Mouse (Mus musculus): ENCODE data around the gene Npm1. TPM values are rescaled to one million over a fixed set of nuclear protein-coding genes. Genes with fewer than 3 reads are reported as not detected.

Npm1 gene
- total and polyA plus RNA-seq, 3 experiments, result 458 to 3,846 (median 2,862) TPM

GRCm38 (mm10) chr11:33198351-33199116 is 35.5 kb upstream of the Npm1 start:
- no peak overlapping the region for H3K4me3 ChIP-seq (ENCODE audit: low read depth, low read length)
- no peaks in the 10 kb centered on the region for H3K36me3 ChIP-seq (replicated peaks)
- no peak for ATAC-seq (ENCODE audit: extremely low read depth, insufficient number of reproducible peaks, low FRiP score, poor library complexity, severe bottlenecking)
- TF ChIP-seq GATA2 (IDR thresholded peaks at IDR 0.05; ENCODE audit: borderline replicate concordance, low read depth, low read length), result no peak
- TF ChIP-seq CTCF (IDR thresholded peaks at IDR 0.05; ENCODE audit: low read depth, low read length), result no peak
- no peak for TF ChIP-seq TAL1 (conservative IDR thresholded peaks at IDR 0.05; ENCODE audit: low read depth, low read length)
- no peak for TF ChIP-seq GATA1 (IDR thresholded peaks at IDR 0.05; ENCODE audit: borderline replicate concordance, low read length)
- no peak for TF ChIP-seq POLR2AphosphoS5 (IDR thresholded peaks at IDR 0.05; ENCODE audit: insufficient replicate concordance, low read depth, low read length)
- H3K27me3 ChIP-seq (ENCODE audit: insufficient read depth, low read length), result peaks cover 9% of the 10 kb centered on the region
- H3K4me1 ChIP-seq (ENCODE audit: insufficient read depth, low read depth, low read length), result no peaks in the 10 kb centered on the region
- DNase-seq (ENCODE audit: low spot score), result no peak
- H3K9me3 ChIP-seq (replicated peaks), result peaks cover 41% of the 10 kb centered on the region

GRCm38 (mm10) chr11:33197673-33198072 is 34.7 kb upstream of the Npm1 start:
- Histone ChIP-seq H3K27me3 (ENCODE audit: insufficient read depth, low read length) (peaks cover 13% of the 10 kb centered on the region), H3K4me3 (ENCODE audit: low read depth, low read length) (no peak overlapping the region), H3K36me3 (replicated peaks) (no peaks in the 10 kb centered on the region), H3K9me3 (replicated peaks) (peaks cover 33% of the 10 kb centered on the region), H3K4me1 (ENCODE audit: insufficient read depth, low read depth, low read length) (no peaks in the 10 kb centered on the region)
- TF ChIP-seq TAL1 (conservative IDR thresholded peaks at IDR 0.05; ENCODE audit: low read depth, low read length), result no peak
- TF ChIP-seq GATA2 (IDR thresholded peaks at IDR 0.05; ENCODE audit: borderline replicate concordance, low read depth, low read length), result no peak
- no peak for TF ChIP-seq GATA1 (IDR thresholded peaks at IDR 0.05; ENCODE audit: borderline replicate concordance, low read length)
- TF ChIP-seq CTCF (IDR thresholded peaks at IDR 0.05; ENCODE audit: low read depth, low read length), result no peak
- no peak for TF ChIP-seq POLR2AphosphoS5 (IDR thresholded peaks at IDR 0.05; ENCODE audit: insufficient replicate concordance, low read depth, low read length)
- ATAC-seq (ENCODE audit: extremely low read depth, insufficient number of reproducible peaks, low FRiP score, poor library complexity, severe bottlenecking), result no peak
- DNase-seq (ENCODE audit: low spot score), result no peak

GRCm38 (mm10) chr11:33197133-33197514 is 34.1 kb upstream of the Npm1 start:
- H3K4me1 ChIP-seq (ENCODE audit: insufficient read depth, low read depth, low read length), result no peaks in the 10 kb centered on the region
- H3K9me3 ChIP-seq (replicated peaks), result peaks cover 27% of the 10 kb centered on the region
- ATAC-seq (ENCODE audit: extremely low read depth, insufficient number of reproducible peaks, low FRiP score, poor library complexity, severe bottlenecking), result no peak
- H3K4me3 ChIP-seq (ENCODE audit: low read depth, low read length), result no peak overlapping the region
- peaks cover 13% of the 10 kb centered on the region for H3K27me3 ChIP-seq (ENCODE audit: insufficient read depth, low read length)
- TF ChIP-seq GATA1 (IDR thresholded peaks at IDR 0.05; ENCODE audit: borderline replicate concordance, low read length) (no peak), POLR2AphosphoS5 (IDR thresholded peaks at IDR 0.05; ENCODE audit: insufficient replicate concordance, low read depth, low read length) (no peak), GATA2 (IDR thresholded peaks at IDR 0.05; ENCODE audit: borderline replicate concordance, low read depth, low read length) (no peak), TAL1 (conservative IDR thresholded peaks at IDR 0.05; ENCODE audit: low read depth, low read length) (no peak), CTCF (IDR thresholded peaks at IDR 0.05; ENCODE audit: low read depth, low read length) (no peak)
- H3K36me3 ChIP-seq (replicated peaks), result no peaks in the 10 kb centered on the region
- DNase-seq (ENCODE audit: low spot score), result no peak

GRCm38 (mm10) chr11:33196447-33197132 is 33.6 kb upstream of the Npm1 start:
- no peaks in the 10 kb centered on the region for H3K36me3 ChIP-seq (replicated peaks)
- H3K27me3 ChIP-seq (ENCODE audit: insufficient read depth, low read length), result peaks cover 13% of the 10 kb centered on the region
- TF ChIP-seq TAL1 (conservative IDR thresholded peaks at IDR 0.05; ENCODE audit: low read depth, low read length) (no peak), POLR2AphosphoS5 (IDR thresholded peaks at IDR 0.05; ENCODE audit: insufficient replicate concordance, low read depth, low read length) (no peak), CTCF (IDR thresholded peaks at IDR 0.05; ENCODE audit: low read depth, low read length) (no peak), GATA1 (IDR thresholded peaks at IDR 0.05; ENCODE audit: borderline replicate concordance, low read length) (no peak), GATA2 (IDR thresholded peaks at IDR 0.05; ENCODE audit: borderline replicate concordance, low read depth, low read length) (no peak)

GRCm38 (mm10) chr11:33195531-33196446 is 32.8 kb upstream of the Npm1 start:
- no peak for ATAC-seq (ENCODE audit: extremely low read depth, insufficient number of reproducible peaks, low FRiP score, poor library complexity, severe bottlenecking)
- H3K27me3 ChIP-seq (ENCODE audit: insufficient read depth, low read length), result peaks cover 10% of the 10 kb centered on the region
- no peak overlapping the region for H3K4me3 ChIP-seq (ENCODE audit: low read depth, low read length)
- no peak for TF ChIP-seq TAL1 (conservative IDR thresholded peaks at IDR 0.05; ENCODE audit: low read depth, low read length)
- TF ChIP-seq GATA1 (IDR thresholded peaks at IDR 0.05; ENCODE audit: borderline replicate concordance, low read length), result no peak
- no peak for TF ChIP-seq GATA2 (IDR thresholded peaks at IDR 0.05; ENCODE audit: borderline replicate concordance, low read depth, low read length)
- no peak for TF ChIP-seq POLR2AphosphoS5 (IDR thresholded peaks at IDR 0.05; ENCODE audit: insufficient replicate concordance, low read depth, low read length)
- no peak for TF ChIP-seq CTCF (IDR thresholded peaks at IDR 0.05; ENCODE audit: low read depth, low read length)
- no peak for DNase-seq (ENCODE audit: low spot score)
- no peaks in the 10 kb centered on the region for H3K36me3 ChIP-seq (replicated peaks)
- peaks cover 14% of the 10 kb centered on the region for H3K9me3 ChIP-seq (replicated peaks)
- H3K4me1 ChIP-seq (ENCODE audit: insufficient read depth, low read depth, low read length), result no peaks in the 10 kb centered on the region

More at GRCm38 (mm10) chr11:33196447-33197132, 33.6 kb upstream of the Npm1 start:
- no peak overlapping the region for H3K4me3 ChIP-seq (ENCODE audit: low read depth, low read length)
- ATAC-seq (ENCODE audit: extremely low read depth, insufficient number of reproducible peaks, low FRiP score, poor library complexity, severe bottlenecking) (no peak), DNase-seq (ENCODE audit: low spot score) (no peak)
- no peaks in the 10 kb centered on the region for H3K4me1 ChIP-seq (ENCODE audit: insufficient read depth, low read depth, low read length)
- peaks cover 22% of the 10 kb centered on the region for H3K9me3 ChIP-seq (replicated peaks)

All from G1E (cell line).